Mouse (Mus musculus) cerebellum, postnatal 25 days (tissue): ENCODE results near the gene Tti1.
"Not testable (repeated sequence)": the region's sequence is repeated elsewhere in the genome, so short reads cannot be mapped to it uniquely, and the experiment has no call there.

ENCODE experiments used
- DNase-seq, 2 experiments: peaks; one replicate each; pipeline ENCODE4 v3.0.0; 2021; ENCODE audit warnings: mixed read lengths in 2 of 2

Gene Tti1

DNA sequence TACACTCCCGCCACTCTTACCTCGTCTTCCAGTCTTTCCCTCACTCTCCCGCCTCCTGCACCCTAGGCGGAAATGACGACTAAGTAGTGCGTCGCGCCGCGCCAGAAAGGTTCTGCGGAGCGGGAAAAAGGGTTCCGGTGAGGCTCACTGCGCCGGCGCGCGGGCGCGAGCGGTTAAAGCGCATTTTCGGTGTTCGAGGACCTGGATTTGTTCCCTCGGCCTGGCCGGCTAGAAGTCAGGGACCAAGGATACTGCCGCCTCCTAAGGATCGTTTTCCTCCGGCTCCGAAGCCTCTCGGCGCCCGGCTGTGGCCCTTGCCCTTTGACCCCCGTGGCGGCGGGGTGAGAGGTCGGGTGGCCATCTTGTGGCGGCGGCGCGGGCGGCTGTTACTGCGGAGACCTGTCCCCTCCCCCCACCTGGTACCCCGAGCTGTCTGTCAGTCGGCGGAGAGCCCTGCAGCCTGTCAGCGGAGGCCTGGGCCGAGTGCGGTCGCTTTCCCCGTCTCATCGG, at the start of gene Tti1, which contains the start of gene Rprd1b:
Tti1 (minus strand) TSS at position 80 of the 510 bp plus-strand sequence.
Rprd1b (plus strand) TSS at position 144 of the 510 bp plus-strand sequence.
- peak; percentile 97 to 98 for DNase-seq

DNA sequence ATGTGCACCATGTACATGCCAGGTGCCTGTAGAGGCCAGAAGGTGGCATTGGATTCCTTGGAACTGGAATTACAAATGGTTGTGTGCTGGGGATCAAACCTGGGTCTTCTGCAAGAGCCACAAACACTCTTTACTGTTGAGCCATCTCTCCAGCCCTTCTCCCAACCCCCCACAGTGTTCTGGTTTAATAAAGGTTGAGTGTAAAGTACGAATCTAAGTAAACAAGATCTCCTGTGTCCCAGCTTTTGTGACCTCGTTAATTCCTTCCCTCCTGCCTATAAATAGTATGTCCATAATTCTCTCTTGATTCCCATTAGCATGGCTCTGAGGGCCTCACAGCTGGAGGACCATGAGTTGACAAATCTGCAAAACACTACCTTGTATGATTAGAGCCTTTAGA, 49.7 kb upstream of the Tti1 start:
- DNase-seq: no peak

GRCm38 (mm10) chr2:158076690-158077089, 48.5 kb upstream of the Tti1 start:
- DNase-seq: no peak

GRCm38 (mm10) chr2:158074835-158075234, 46.6 kb upstream of the Tti1 start:
- DNase-seq: no peak

GRCm38 (mm10) chr2:158071633-158071995, 43.4 kb upstream of the Tti1 start:
- DNase-seq: no peak

- no peak for DNase-seq
These were observed 42.8 kb upstream of the Tti1 start for GRCm38 (mm10) chr2:158070885-158071632.

DNA sequence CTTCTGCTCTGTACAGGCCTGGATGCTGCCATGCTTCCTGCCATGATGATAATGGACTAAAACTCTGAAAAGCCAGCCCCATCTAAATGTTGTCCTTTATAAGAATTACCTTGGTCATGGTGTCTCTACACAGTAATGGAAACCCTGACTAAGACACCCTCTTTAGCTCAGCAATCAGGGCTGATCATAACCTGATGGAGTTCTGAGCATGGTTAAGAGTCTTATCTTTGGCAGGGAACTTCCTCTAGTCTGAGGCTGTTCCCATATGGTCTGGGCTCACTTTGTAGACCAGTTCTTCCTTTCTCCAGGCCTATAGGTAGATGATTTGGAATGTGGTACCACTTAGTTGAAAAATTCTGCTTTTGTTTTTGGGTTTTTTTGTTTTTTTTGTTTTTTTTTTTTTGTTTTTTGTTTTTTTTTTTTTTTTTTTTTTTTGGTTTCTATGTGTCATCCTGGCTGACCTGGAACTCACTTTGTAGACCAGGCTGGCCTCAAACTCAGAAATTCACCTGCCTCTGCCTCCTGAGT, 40.3 kb upstream of the Tti1 start:
- no peak for DNase-seq

DNA sequence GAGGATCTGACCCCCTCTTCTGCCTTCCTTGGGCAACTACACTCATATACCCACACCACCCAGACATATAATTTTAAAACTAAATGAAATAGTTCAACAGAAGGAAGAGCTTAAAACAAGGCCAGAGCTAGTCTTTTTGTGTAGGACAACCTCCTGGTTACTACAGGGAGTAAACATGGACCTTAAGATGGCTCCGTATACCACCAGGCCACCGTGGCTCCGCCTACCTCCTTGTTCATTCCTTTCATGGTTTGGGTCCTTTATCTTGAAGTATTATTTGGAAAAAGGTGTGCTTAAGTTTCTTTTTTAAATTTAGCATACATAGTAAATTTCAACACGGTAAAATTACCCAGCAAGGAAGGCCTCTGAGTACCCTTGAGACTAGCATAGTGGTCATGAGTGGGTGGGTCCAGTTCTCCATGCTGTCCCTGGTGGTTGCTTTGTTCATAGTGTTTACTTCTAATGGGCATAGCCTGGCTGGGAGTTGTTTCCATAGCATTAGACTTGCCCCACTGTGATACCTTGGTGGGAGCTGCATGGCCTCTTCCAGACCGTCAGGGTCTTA, 39.1 kb upstream of the Tti1 start:
- no peak for DNase-seq

GRCm38 (mm10) chr2:158066456-158066855, 38.2 kb upstream of the Tti1 start:
- no peak for DNase-seq

DNA sequence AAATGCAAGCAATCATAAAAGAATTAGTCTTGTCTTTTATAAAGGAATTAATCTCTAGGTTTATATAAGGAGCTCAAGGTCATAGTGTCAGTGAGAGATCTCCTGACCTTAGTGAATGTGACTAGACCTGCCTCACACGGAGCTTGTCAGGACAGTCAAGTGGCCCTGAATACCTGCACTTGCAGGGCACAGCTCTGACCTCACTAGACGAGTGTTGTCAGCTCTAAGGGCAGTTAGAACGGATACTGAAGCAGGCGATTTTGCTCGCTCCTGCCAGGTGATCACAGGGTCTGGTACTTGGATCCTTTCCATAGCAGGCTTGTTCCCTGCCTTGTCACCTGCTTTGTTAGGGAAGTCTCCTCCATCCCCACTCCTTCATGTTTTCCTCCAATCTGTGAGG, 36.8 kb upstream of the Tti1 start:
- no peak for DNase-seq

- peak in 1 of 2 experiments; percentile 24 for DNase-seq
These were observed 36.4 kb upstream of the Tti1 start for GRCm38 (mm10) chr2:158064571-158065048.

GRCm38 (mm10) chr2:158063036-158063435, 34.8 kb upstream of the Tti1 start:
- no peak for DNase-seq

- DNase-seq: no peak
These were observed 31.5 kb upstream of the Tti1 start for GRCm38 (mm10) chr2:158059666-158060105.

GRCm38 (mm10) chr2:158058534-158058933, 30.3 kb upstream of the Tti1 start:
- DNase-seq: peak; percentile 94 to 96

DNA sequence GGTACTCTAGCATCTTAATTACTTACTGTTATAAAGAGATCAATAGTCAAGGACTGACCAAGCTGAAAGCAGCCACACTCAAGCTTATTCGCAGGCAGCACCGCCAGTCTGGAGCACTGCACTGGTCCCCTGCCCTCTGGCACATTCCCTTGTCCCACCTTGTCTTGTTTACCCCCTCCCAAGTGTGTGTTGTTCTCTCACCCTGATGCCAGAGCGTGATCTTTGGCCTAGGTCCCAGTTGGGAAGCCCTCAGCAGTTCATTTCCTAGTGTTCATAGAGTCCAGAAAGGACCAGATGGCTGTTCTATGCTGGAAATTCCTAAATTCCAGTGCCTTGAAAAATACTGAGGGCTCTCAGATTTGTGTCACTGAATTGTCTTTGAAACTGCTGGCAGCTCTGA, 28.8 kb upstream of the Tti1 start:
- peak; percentile 91 to 94 for DNase-seq

DNA sequence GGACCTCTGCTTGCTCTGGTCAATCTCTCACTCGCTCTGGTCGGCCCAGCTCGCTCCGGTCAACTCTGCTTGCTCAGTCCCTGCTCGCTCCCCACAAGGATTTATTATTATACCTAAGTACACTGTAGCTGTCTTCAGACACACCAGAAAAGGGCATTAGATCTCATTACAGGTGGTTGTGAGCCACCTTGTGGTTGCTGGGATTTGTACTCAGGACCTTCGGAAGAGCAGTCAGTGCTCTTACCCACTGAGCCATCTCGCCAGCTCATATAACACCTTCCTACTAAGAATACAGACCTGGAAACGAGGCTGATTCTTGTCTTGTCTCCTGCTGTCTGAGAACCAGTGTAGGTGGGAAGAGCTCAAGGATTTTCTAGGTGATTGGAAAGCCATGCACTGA, 27.1 kb upstream of the Tti1 start:
- DNase-seq: not testable (repeated sequence)

- DNase-seq: no peak
These were observed 26.4 kb upstream of the Tti1 start for GRCm38 (mm10) chr2:158054596-158054995.

- DNase-seq: no peak
These were observed 21.9 kb upstream of the Tti1 start for GRCm38 (mm10) chr2:158050116-158050515.

DNA sequence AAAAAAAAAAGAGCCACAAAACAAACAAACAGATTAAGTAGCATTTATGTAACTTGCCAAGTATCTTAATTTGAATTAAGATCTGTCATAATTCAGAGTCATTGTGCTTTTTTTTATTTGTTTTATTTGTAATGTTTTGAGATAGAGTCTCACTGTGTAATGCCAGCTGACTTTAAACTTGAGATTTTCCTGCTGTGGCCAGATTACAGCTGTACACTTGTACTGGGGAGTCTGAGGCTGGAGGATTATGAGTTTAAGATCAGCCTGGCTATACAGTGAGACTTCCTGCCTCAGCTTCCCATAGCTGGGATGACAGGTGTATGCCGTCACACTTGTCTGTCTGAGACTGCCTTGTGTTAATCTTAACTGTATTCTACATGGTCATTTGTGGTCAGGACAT, 20.5 kb upstream of the Tti1 start:
- no peak for DNase-seq

- DNase-seq: peak; percentile 71 to 83
These were observed 19.7 kb upstream of the Tti1 start for GRCm38 (mm10) chr2:158047903-158048302.

DNA sequence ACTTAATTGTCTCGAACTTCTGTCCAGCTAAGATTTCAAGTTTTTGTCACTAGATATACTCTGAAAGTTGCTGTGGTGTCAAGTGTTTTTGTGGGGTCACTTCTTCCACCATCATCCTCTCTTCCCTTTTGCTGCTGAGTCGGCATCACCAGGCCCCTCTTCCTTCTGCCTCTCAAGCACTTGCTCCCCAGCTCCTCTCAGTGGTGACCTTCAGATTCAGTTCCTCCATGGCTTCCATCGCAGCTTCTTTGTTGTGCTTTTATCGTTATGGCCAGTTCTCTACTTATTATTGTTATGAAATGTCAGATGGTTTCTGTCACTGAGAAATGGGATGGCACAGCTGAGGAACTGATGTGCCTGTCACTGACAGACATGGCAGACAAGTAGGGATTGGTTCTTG, 18.0 kb upstream of the Tti1 start:
- DNase-seq: no peak

DNA sequence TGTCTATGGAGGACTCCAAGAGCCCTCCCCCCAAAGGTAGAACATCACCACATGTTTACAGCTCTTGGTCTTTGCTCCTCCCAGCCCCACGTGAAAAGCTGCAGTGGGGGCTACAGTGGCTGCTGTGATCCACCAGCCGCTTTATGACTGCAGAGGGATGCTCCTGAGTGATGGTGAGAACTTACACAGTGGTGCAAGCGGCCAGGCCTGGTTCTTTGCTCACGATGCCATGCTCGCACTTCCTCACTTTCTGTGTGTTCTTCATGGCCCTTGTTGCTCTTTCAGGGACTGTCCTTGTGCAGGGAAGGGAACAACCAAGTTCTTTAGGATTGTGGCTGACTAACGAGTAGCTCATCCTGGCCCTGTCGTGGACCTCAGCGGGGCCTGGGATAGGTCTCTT, 15.3 kb upstream of the Tti1 start:
- DNase-seq: no peak

DNA sequence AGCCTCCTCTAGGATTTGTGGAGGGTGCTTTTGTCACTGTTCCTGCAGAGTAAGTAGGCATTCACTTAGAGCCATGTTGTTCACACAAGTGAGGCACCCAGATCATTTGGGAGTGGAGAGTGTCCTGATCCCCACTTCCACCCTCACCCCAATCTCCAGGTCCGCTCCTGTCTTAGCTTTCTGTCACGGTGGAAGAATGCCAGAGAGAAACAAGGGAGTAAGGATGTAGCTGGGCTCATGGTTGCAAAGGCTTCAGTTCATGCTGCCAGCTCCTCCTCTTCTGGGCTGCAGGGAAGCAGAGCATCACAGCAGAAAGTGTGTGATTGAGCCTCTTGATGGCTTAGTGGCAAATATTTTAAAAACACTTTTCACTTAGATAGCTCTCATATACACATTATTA, 12.2 kb upstream of the Tti1 start:
- no peak for DNase-seq

DNA sequence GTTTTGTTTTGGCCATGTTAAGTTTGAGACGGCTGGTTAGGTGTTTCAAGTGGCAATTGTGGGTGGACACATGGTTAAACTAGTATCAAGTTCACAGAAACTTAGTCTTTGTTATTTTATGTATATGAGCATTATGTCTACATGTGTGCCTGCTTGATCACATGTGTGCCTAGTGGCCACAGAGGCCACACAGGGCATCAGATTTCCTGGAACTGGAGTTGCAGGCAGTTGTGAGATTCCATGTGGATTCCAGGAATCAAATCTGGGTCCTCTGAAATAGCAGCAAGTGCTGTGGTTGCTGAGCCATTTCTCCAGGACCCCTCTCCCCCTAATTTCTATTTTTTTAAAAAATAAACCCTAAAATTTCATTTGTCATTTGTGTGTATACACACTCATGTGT, 11.4 kb upstream of the Tti1 start:
- no peak for DNase-seq
